Mouse (Mus musculus) midbrain, embryonic 16.5 days (tissue): ENCODE data around the gene Fam228a. TPM values are rescaled to one million over a fixed set of nuclear protein-coding genes. Genes with fewer than 3 reads are reported as not detected.
"Not testable (repeated sequence)": the region's sequence is repeated elsewhere in the genome, so short reads cannot be mapped to it uniquely, and the experiment has no call there.

Experiments
- ATAC-seq: fragments of 200-750 bp; cut with Nextera tagmentation; 2 replicates; pipeline ENCODE4 v1.8.0; 2017; ENCODE audit warnings: moderate TSS enrichment
- H3K27ac ChIP-seq: fragments of 300-500 bp; sonication (generic); 2 replicates; pipeline ENCODE4 v1.5.1; 2014; ENCODE audit warnings: mild to moderate bottlenecking, low read length, mixed read lengths
- H3K27me3 ChIP-seq: fragments of 300-500 bp; sonication (generic); 2 replicates; pipeline ENCODE4 v1.6.1; 2014; ENCODE audit warnings: low read depth, low read length, mixed read lengths; ENCODE audit not compliant: control insufficient read depth, insufficient read depth
- H3K36me3 ChIP-seq: fragments of 300-500 bp; sonication (generic); 2 replicates; pipeline ENCODE4 v1.6.1; 2014; ENCODE audit warnings: mild to moderate bottlenecking, low read length, moderate library complexity, mixed read lengths; ENCODE audit not compliant: control insufficient read depth, insufficient read depth
- H3K4me1 ChIP-seq: fragments of 300-500 bp; sonication (generic); 2 replicates; pipeline ENCODE4 v1.6.1; 2014; ENCODE audit warnings: mild to moderate bottlenecking, low read length, mixed read lengths; ENCODE audit not compliant: control insufficient read depth, insufficient read depth
- H3K4me2 ChIP-seq: fragments of 300-500 bp; sonication (generic); 2 replicates; pipeline ENCODE4 v1.6.1; 2014; ENCODE audit warnings: mild to moderate bottlenecking, low read length, mixed read lengths
- H3K4me3 ChIP-seq: fragments of 300-500 bp; sonication (generic); 2 replicates; pipeline ENCODE4 v1.5.1; 2014; ENCODE audit warnings: low read depth, mild to moderate bottlenecking, low read length, moderate library complexity, mixed read lengths
- H3K9ac ChIP-seq: fragments of 300-500 bp; sonication (generic); 2 replicates; pipeline ENCODE4 v1.6.1; 2014; ENCODE audit warnings: low read depth, low read length, mixed read lengths
- H3K9me3 ChIP-seq: fragments of 300-500 bp; sonication (generic); replicated peaks from 2 replicates; pipeline ENCODE4 v1.6.1; 2014; ENCODE audit warnings: mild to moderate bottlenecking, low read length, mixed read lengths; ENCODE audit not compliant: control insufficient read depth, poor library complexity, severe bottlenecking
- WGBS: fragments of 180-500 bp; shearing (Covaris S2); extraction: QIAGEN DNeasy Blood & Tissue Kit; methylation state at CpG from one replicate; pipeline ENCODE4 v1.1.7; 2014; 5-methylcytosine and 5-hydroxymethylcytosine counted together
- polyA plus RNA-seq: library from polyadenylated mRNA; unstranded; fragments of >200 nt; fragmentation: Nextera tagmentation; extraction: Ambion mirVana; gene quantifications from 2 replicates; pipeline ENCODE4 v1.2.1, GENCODE M21; 2015

Fam228a gene
- polyA plus RNA-seq, 1 experiment from 2014 or later = 0.69 TPM

GRCm38 (mm10) chr12:4708296-4708695 lies 29.9 kb downstream of the Fam228a start:
- H3K9me3 ChIP-seq = no peaks in the 10 kb centered on the region
- H3K36me3 ChIP-seq = peaks cover 22% of the 10 kb centered on the region
- 87% methylated on average over 4 of the region's 4 CpGs for WGBS
- H3K9ac ChIP-seq = no peak overlapping the region
- no peak overlapping the region for H3K27ac ChIP-seq
- H3K4me3 ChIP-seq = no peak overlapping the region
- no peaks in the 10 kb centered on the region for H3K4me1 ChIP-seq
- no peaks in the 10 kb centered on the region for H3K27me3 ChIP-seq
- H3K4me2 ChIP-seq = no peak overlapping the region
- ATAC-seq = no peak

GRCm38 (mm10) chr12:4707488-4708017 lies 30.7 kb downstream of the Fam228a start:
- no peak overlapping the region for H3K27ac ChIP-seq
- H3K9me3 ChIP-seq = no peaks in the 10 kb centered on the region
- no peak overlapping the region for H3K4me3 ChIP-seq
- H3K27me3 ChIP-seq = no peaks in the 10 kb centered on the region
- no peak overlapping the region for H3K9ac ChIP-seq
- no peak for ATAC-seq
- WGBS = 96% methylated on average over 14 of the region's 14 CpGs
- H3K36me3 ChIP-seq = peaks cover 18% of the 10 kb centered on the region
- H3K4me1 ChIP-seq = no peaks in the 10 kb centered on the region
- no peak overlapping the region for H3K4me2 ChIP-seq

GRCm38 (mm10) chr12:4706901-4707300 lies 31.3 kb downstream of the Fam228a start:
- no peak overlapping the region for H3K27ac ChIP-seq
- H3K36me3 ChIP-seq = peaks cover 12% of the 10 kb centered on the region
- no peaks in the 10 kb centered on the region for H3K4me1 ChIP-seq
- no peaks in the 10 kb centered on the region for H3K27me3 ChIP-seq
- H3K4me2 ChIP-seq = no peak overlapping the region
- H3K9ac ChIP-seq = no peak overlapping the region
- no peak for ATAC-seq
- H3K9me3 ChIP-seq = no peaks in the 10 kb centered on the region
- no peak overlapping the region for H3K4me3 ChIP-seq
- 90% methylated on average over 10 of the region's 10 CpGs for WGBS

- Histone ChIP-seq H3K36me3 (peaks cover 14% of the 10 kb centered on the region), H3K4me1 (no peaks in the 10 kb centered on the region), H3K9me3 (no peaks in the 10 kb centered on the region), H3K27me3 (no peaks in the 10 kb centered on the region), H3K27ac (no peak overlapping the region), H3K9ac (no peak overlapping the region), H3K4me2 (no peak overlapping the region), H3K4me3 (no peak overlapping the region)
- ATAC-seq = no peak
- WGBS = 96% methylated on average over 5 of the region's 5 CpGs
These were observed 32.1 kb downstream of the Fam228a start for GRCm38 (mm10) chr12:4706175-4706574.

- not testable (repeated sequence) for H3K4me1 ChIP-seq, ATAC-seq, H3K9ac ChIP-seq, H3K4me3 ChIP-seq, H3K4me2 ChIP-seq, H3K9me3 ChIP-seq, H3K27me3 ChIP-seq, H3K27ac ChIP-seq
- peaks cover 14% of the 10 kb centered on the region for H3K36me3 ChIP-seq
- WGBS = 68% methylated on average over 6 of the region's 6 CpGs
These were observed 32.6 kb downstream of the Fam228a start for GRCm38 (mm10) chr12:4705626-4706025.

- H3K9me3 ChIP-seq = no peaks in the 10 kb centered on the region
- no peak overlapping the region for H3K4me2 ChIP-seq
- ATAC-seq = no peak
- H3K4me3 ChIP-seq = no peak overlapping the region
- H3K27me3 ChIP-seq = no peaks in the 10 kb centered on the region
- WGBS = 81% methylated on average over 1 of the region's 1 CpGs
- no peaks in the 10 kb centered on the region for H3K4me1 ChIP-seq
- no peak overlapping the region for H3K9ac ChIP-seq
- H3K36me3 ChIP-seq = peaks cover 7% of the 10 kb centered on the region
- no peak overlapping the region for H3K27ac ChIP-seq
These were observed 43.7 kb downstream of the Fam228a start for GRCm38 (mm10) chr12:4694534-4694933.

- Histone ChIP-seq H3K9ac (no peak overlapping the region), H3K4me3 (no peak overlapping the region), H3K27me3 (no peaks in the 10 kb centered on the region), H3K4me2 (no peak overlapping the region), H3K36me3 (no peaks in the 10 kb centered on the region), H3K9me3 (no peaks in the 10 kb centered on the region), H3K27ac (no peak overlapping the region), H3K4me1 (no peaks in the 10 kb centered on the region)
- WGBS = 85% methylated on average over 3 of the region's 3 CpGs
- ATAC-seq = no peak
These were observed 47.0 kb downstream of the Fam228a start for GRCm38 (mm10) chr12:4691193-4691592.

GRCm38 (mm10) chr12:4689341-4689740 lies 48.9 kb downstream of the Fam228a start:
- H3K36me3 ChIP-seq = no peaks in the 10 kb centered on the region
- ATAC-seq = no peak
- WGBS = 93% methylated on average over 14 of the region's 14 CpGs
- no peaks in the 10 kb centered on the region for H3K4me1 ChIP-seq
- no peak overlapping the region for H3K4me3 ChIP-seq
- no peak overlapping the region for H3K4me2 ChIP-seq
- H3K9ac ChIP-seq = no peak overlapping the region
- H3K9me3 ChIP-seq = no peaks in the 10 kb centered on the region
- no peak overlapping the region for H3K27ac ChIP-seq
- no peaks in the 10 kb centered on the region for H3K27me3 ChIP-seq

- Histone ChIP-seq H3K27me3 (no peaks in the 10 kb centered on the region), H3K36me3 (no peaks in the 10 kb centered on the region), H3K27ac (no peak overlapping the region), H3K9ac (no peak overlapping the region), H3K4me1 (no peaks in the 10 kb centered on the region), H3K9me3 (no peaks in the 10 kb centered on the region), H3K4me2 (no peak overlapping the region), H3K4me3 (no peak overlapping the region)
- no peak for ATAC-seq
- WGBS = 91% methylated on average over 2 of the region's 2 CpGs
These were observed 49.8 kb downstream of the Fam228a start for GRCm38 (mm10) chr12:4688386-4688785.
